Mouse (Mus musculus): ENCODE measurements around the gene Wdr45b. TPM values are rescaled to one million over a fixed set of nuclear protein-coding genes. Genes with fewer than 3 reads are reported as not detected.
"Not testable (repeated sequence)": the region's sequence is repeated elsewhere in the genome, so short reads cannot be mapped to it uniquely, and the experiment has no call there.

The Wdr45b gene
- polyA plus RNA-seq, 1 experiment: 62.7 TPM

DNA sequence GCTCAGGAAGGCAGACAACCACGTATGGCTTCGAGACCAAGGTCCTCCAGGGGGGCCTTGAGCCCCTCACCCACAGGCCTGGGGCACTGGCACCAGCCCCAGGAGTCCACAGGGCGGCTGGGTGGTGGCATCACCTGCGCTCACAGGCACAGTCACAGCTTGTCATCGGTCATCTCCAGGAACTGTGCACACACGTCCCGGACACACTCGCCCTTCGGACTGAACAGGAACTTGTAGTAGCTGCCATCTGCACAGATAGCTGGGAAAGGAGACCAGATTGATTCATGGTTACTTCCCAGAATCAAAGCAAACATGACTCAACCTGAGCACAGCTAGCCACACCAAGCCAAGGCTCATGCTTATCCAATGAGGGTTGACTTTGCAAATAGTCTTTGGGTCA lies 26.0 kb downstream of the Wdr45b start:
- no peak for DNase-seq (ENCODE audit: low spot score)

DNA sequence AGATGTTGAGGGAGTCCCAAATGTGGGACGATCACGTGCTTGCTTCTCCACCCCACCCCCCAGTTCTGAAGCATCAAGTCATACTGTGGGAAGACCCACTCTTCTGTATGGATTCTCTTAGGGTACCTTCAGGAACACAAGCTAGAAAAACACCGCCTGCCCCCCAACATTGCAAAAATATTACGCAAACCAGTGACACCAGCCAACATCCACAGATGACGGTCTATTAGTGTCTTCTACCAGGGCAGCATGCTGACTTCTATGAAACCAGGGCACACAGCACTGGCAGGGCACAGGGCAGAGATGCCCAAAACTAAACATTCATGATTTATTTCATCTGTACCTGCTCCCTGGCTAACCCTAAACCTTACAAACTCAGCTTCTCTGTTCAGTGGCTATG lies 27.6 kb downstream of the Wdr45b start:
- no peak for DNase-seq (ENCODE audit: low spot score)

DNA sequence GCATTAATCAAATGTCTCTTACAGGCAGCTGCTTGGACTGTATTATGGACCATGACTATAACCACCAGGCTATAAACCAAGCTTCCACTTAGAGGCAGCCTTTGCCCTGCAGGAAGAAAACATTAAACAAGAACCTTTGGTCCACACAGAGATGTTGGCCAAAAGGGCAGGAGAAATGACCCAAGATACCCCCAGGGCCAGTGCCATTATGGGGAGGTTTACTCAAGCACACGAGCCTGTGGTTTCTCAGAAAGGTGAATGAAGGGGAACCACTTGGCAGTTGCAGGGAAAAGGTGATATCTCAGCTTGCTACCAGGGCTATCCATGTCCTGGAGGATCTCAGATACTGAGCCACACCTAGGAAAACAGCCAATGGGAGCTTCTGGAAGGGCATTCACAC lies 28.2 kb downstream of the Wdr45b start:
- DNase-seq (ENCODE audit: low spot score): no peak

- not testable (repeated sequence) for DNase-seq (ENCODE audit: low spot score)
Observed at GRCm38 (mm10) chr11:121307712-121308111, 46.5 kb downstream of the Wdr45b start.

- DNase-seq (ENCODE audit: low spot score): no peak
Observed at GRCm38 (mm10) chr11:121306608-121307007, 47.6 kb downstream of the Wdr45b start.

DNA sequence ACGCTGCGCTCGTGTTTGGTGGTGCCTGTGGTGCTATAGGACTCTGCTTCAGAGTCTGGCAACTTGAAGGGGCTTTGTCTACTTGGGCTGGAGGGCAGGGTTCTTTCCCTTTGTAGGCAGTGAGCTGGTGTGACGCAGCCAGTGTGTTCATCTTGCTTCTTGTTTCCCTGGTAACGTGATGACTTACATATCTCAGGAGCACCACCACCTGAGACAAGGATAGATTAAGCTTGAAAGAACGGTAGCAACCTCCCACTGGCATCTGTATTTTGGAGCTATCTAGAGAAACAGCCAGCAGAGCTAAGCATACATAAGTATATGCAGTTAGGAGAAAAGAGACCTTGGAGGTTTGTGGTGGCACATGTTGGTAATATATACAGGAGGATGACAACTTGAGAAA lies 48.9 kb downstream of the Wdr45b start:
- DNase-seq (ENCODE audit: low spot score): no peak

DNA sequence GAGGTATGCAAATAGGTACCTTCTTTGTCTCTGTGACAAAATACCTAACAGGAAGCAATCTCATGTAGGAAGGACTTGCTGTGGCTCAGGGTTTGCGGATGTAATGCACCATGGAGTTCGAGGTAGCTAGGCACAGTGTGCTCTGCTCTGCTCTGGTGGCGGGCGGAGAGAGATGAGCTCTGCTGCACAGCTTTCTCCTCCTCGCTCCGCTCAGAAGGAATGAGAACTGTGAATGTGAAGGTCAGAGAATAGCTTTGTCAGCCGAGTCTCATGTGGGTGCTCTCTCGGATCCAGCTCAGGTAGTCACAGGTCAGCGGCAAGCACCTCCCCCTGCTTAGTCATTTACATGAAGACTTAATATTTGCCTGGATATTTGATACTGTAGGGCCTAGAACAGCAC lies 54.0 kb downstream of the Wdr45b start:
- DNase-seq (ENCODE audit: low spot score): no peak

- no peak for DNase-seq (ENCODE audit: low spot score)
Observed at GRCm38 (mm10) chr11:121298493-121298892, 55.8 kb downstream of the Wdr45b start.

GRCm38 (mm10) chr11:121294771-121295170 lies 59.5 kb downstream of the Wdr45b start:
- DNase-seq (ENCODE audit: low spot score): no peak

- DNase-seq (ENCODE audit: low spot score): no peak
Observed at GRCm38 (mm10) chr11:121289859-121290258, 64.4 kb downstream of the Wdr45b start.

DNA sequence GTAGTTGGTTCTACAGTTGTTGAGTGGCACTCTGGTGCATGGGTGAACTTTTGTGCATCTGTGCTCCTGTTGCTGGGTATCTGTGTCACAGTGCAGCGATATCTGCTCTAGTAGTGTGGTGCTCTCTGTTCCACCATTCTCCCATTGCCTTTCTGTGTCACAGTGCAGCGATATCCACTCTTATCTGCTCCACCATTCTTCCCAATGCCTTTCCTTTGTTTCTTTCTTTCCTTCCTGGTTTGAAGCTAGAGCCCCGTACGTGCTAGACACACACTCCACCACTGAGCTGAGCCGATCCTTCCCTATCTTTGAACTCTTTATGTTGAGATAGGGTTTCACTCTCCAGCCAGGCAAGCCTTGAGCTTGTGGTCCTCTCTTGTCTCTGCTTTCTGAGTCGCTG lies 71.3 kb downstream of the Wdr45b start:
- no peak for DNase-seq (ENCODE audit: low spot score)

GRCm38 (mm10) chr11:121278011-121278410 lies 76.2 kb downstream of the Wdr45b start:
- DNase-seq (ENCODE audit: low spot score): no peak

GRCm38 (mm10) chr11:121277516-121277915 lies 76.7 kb downstream of the Wdr45b start:
- no peak for DNase-seq (ENCODE audit: low spot score)

Other genes starting within 250 kb of the Wdr45b start
- gene Tex19.2, start 235.8 kb downstream of the Wdr45b start, polyA plus RNA-seq (2012; rRNA removed): 0.04 TPM in 1 of 2 replicates, not detected in the other
- 0.06 TPM in 1 of 2 replicates, not detected in the other for gene Tex19.1, start 208.3 kb downstream of the Wdr45b start, polyA plus RNA-seq (2012; rRNA removed)
- not detected in 2 replicates for gene Uts2r, start 194.2 kb downstream of the Wdr45b start, polyA plus RNA-seq (2012; rRNA removed)
- gene Hexdc, start 150.0 kb downstream of the Wdr45b start, polyA plus RNA-seq (2012; rRNA removed): 18.6 and 27.6 TPM in 2 replicates
- gene Ogfod3, start 149.7 kb downstream of the Wdr45b start, polyA plus RNA-seq (2012; rRNA removed): 7.4 and 9.9 TPM in 2 replicates
- gene Cybc1, start 125.1 kb downstream of the Wdr45b start, polyA plus RNA-seq (2012; rRNA removed): 43.4 and 56.3 TPM in 2 replicates
- 19.3 and 23.2 TPM in 2 replicates for gene Narf, start 117.2 kb downstream of the Wdr45b start, polyA plus RNA-seq (2012; rRNA removed)
- 15.9 and 18.8 TPM in 2 replicates for gene Foxk2, start 94.5 kb downstream of the Wdr45b start, polyA plus RNA-seq (2012; rRNA removed)
- 4.3 and 4.5 TPM in 2 replicates for gene Rab40b, start 33.8 kb upstream of the Wdr45b start, polyA plus RNA-seq (2012; rRNA removed)
- 8.7 and 11.2 TPM in 2 replicates for gene Fn3krp, start 67.0 kb upstream of the Wdr45b start, polyA plus RNA-seq (2012; rRNA removed)
- 2.6 and 3.8 TPM in 2 replicates for gene Fn3k, start 80.5 kb upstream of the Wdr45b start, polyA plus RNA-seq (2012; rRNA removed)
- gene Tbcd, start 97.5 kb upstream of the Wdr45b start, polyA plus RNA-seq (2012; rRNA removed): 42.5 and 44.8 TPM in 2 replicates
- 11.4 and 15.0 TPM in 2 replicates for gene Zfp750, start 164.9 kb upstream of the Wdr45b start, polyA plus RNA-seq (2012; rRNA removed)